Mouse (Mus musculus) gonadal fat pad, adult 2 months (tissue): Measurements from ENCODE around the gene Tdrd7. TPM values are rescaled to one million over a fixed set of nuclear protein-coding genes. Genes with fewer than 3 reads are reported as not detected.

Experiments used
- DNase-seq: peaks from one replicate; pipeline ENCODE4 v3.0.0-alpha.2; 2012; ENCODE audit warnings: low read depth
- polyA plus RNA-seq: library from polyadenylated mRNA; depleted of rRNA; stranded (reverse); fragments of >200 nt; gene quantifications from 2 replicates; pipeline ENCODE4 v1.2.3, GENCODE M21; 2012; rRNA removed

Gene Tdrd7
- polyA plus RNA-seq, result 21.9 and 28.9 TPM in 2 replicates

- DNase-seq, result no peak
These were observed at the start of gene Tdrd7 for GRCm38 (mm10) chr4:45964771-45965439. TSS of gene Tdrd7 (plus strand) at chr4:45965334.

- DNase-seq, result no peak
These were observed 48.0 kb upstream of the Tdrd7 start for GRCm38 (mm10) chr4:45917091-45917490.

GRCm38 (mm10) chr4:45921663-45922435 is 43.3 kb upstream of the Tdrd7 start:
- no peak for DNase-seq

- DNase-seq, result no peak
These were observed 41.1 kb upstream of the Tdrd7 start for GRCm38 (mm10) chr4:45924011-45924410.

GRCm38 (mm10) chr4:45928561-45928960 is 36.6 kb upstream of the Tdrd7 start:
- DNase-seq, result no peak

- no peak for DNase-seq
These were observed 23.5 kb upstream of the Tdrd7 start for GRCm38 (mm10) chr4:45941628-45942044.

GRCm38 (mm10) chr4:45947729-45948128 is 17.4 kb upstream of the Tdrd7 start:
- no peak for DNase-seq

GRCm38 (mm10) chr4:45949109-45949848 is 15.9 kb upstream of the Tdrd7 start:
- no peak for DNase-seq

- no peak for DNase-seq
These were observed 13.3 kb upstream of the Tdrd7 start for GRCm38 (mm10) chr4:45951830-45952229.

- no peak for DNase-seq
These were observed 11.9 kb upstream of the Tdrd7 start for GRCm38 (mm10) chr4:45953025-45953919.

GRCm38 (mm10) chr4:45955235-45955634 is 9.9 kb upstream of the Tdrd7 start:
- DNase-seq, result no peak

- no peak for DNase-seq
These were observed 9.0 kb upstream of the Tdrd7 start for GRCm38 (mm10) chr4:45956131-45956530.

- DNase-seq, result no peak
These were observed 8.4 kb upstream of the Tdrd7 start for GRCm38 (mm10) chr4:45956706-45957105.

GRCm38 (mm10) chr4:45965737-45966447 is 758 bp downstream of the Tdrd7 start:
- DNase-seq, result no peak

GRCm38 (mm10) chr4:45966716-45967115 is 1.6 kb downstream of the Tdrd7 start:
- DNase-seq, result no peak

GRCm38 (mm10) chr4:45967479-45968341 is 2.6 kb downstream of the Tdrd7 start:
- DNase-seq, result no peak

GRCm38 (mm10) chr4:45969051-45969450 is 3.9 kb downstream of the Tdrd7 start:
- DNase-seq, result no peak

- DNase-seq, result no peak
These were observed 5.0 kb downstream of the Tdrd7 start for GRCm38 (mm10) chr4:45970048-45970560.

GRCm38 (mm10) chr4:45971806-45972447 is 6.8 kb downstream of the Tdrd7 start:
- DNase-seq, result peak; percentile 36
